Mouse (Mus musculus) neural tube, embryonic 12.5 days (tissue): ENCODE results near the gene Zp3. TPM values are rescaled to one million over a fixed set of nuclear protein-coding genes. Genes with fewer than 3 reads are reported as not detected.
A peak's percentile ranks its signal among the peaks of the same experiment; 100 is the strongest.

ENCODE experiments used
- ATAC-seq: fragments of 200-750 bp; cut with Nextera tagmentation; 2 replicates; pipeline ENCODE4 v1.8.0; 2017; ENCODE audit warnings: low read depth, mild to moderate bottlenecking, moderate TSS enrichment, moderate library complexity; ENCODE audit not compliant: low FRiP score
- H3K27ac ChIP-seq: fragments of 300-500 bp; sonication (generic); 2 replicates; pipeline ENCODE4 v1.5.1; 2016
- H3K27me3 ChIP-seq: fragments of 300-500 bp; sonication (generic); replicated peaks from 2 replicates; pipeline ENCODE4 v1.6.1; 2016; ENCODE audit warnings: mild to moderate bottlenecking
- H3K36me3 ChIP-seq: fragments of 300-500 bp; sonication (generic); 2 replicates; pipeline ENCODE4 v1.6.1; 2016; ENCODE audit warnings: mild to moderate bottlenecking
- H3K4me1 ChIP-seq: fragments of 300-500 bp; sonication (generic); 2 replicates; pipeline ENCODE4 v1.6.1; 2016
- H3K4me2 ChIP-seq: fragments of 300-500 bp; sonication (generic); replicated peaks from 2 replicates; pipeline ENCODE4 v1.6.1; 2016; ENCODE audit warnings: mild to moderate bottlenecking
- H3K4me3 ChIP-seq: fragments of 300-500 bp; sonication (generic); 2 replicates; pipeline ENCODE4 v1.5.1; 2016
- H3K9ac ChIP-seq: fragments of 300-500 bp; sonication (generic); 2 replicates; pipeline ENCODE4 v1.6.1; 2016; ENCODE audit warnings: mild to moderate bottlenecking
- H3K9me3 ChIP-seq: fragments of 300-500 bp; sonication (generic); 2 replicates; pipeline ENCODE4 v1.6.1; 2016; ENCODE audit warnings: mild to moderate bottlenecking
- WGBS: fragments of 180-500 bp; shearing (Covaris S2); methylation state at CpG from one replicate; pipeline ENCODE4 v1.1.7; 2016; 5-methylcytosine and 5-hydroxymethylcytosine counted together
- polyA plus RNA-seq: library from polyadenylated mRNA; unstranded; fragments of >200 nt; fragmentation: Nextera tagmentation; extraction: Ambion mirVana; gene quantifications from 2 replicates; pipeline ENCODE4 v1.2.1, GENCODE M21; 2016

Zp3 gene
- polyA plus RNA-seq: 0.15 TPM in 1 of 2 replicates, not detected in the other

GRCm38 (mm10) chr5:135979904-135980303 is at the start of gene Zp3:
Gene Zp3 (plus strand): TSS chr5:135980099.
- no peaks in the 10 kb centered on the region for H3K36me3 ChIP-seq
- H3K9me3 ChIP-seq: no peaks in the 10 kb centered on the region
- WGBS: 70% methylated on average over 8 of the region's 8 CpGs
- ATAC-seq: no peak
- no peaks in the 10 kb centered on the region for H3K4me1 ChIP-seq
- H3K4me2 ChIP-seq: no peak within 1 kb of the TSS
- no peak within 1 kb of the TSS for H3K4me3 ChIP-seq
- no peak within 1 kb of the TSS for H3K9ac ChIP-seq
- no peak within 1 kb of the TSS for H3K27ac ChIP-seq
- no peaks in the 10 kb centered on the region for H3K27me3 ChIP-seq

GRCm38 (mm10) chr5:135931526-135931925 is 48.4 kb upstream of the Zp3 start:
- Histone ChIP-seq H3K9ac (no peak overlapping the region), H3K4me1 (peaks cover 16% of the 10 kb centered on the region), H3K4me3 (no peak overlapping the region), H3K36me3 (peaks cover 51% of the 10 kb centered on the region), H3K4me2 (peak overlapping the region; percentile 63), H3K9me3 (no peaks in the 10 kb centered on the region), H3K27me3 (no peaks in the 10 kb centered on the region), H3K27ac (no peak overlapping the region)
- ATAC-seq: no peak
- 93% methylated on average over 9 of the region's 9 CpGs for WGBS

- Histone ChIP-seq H3K4me1 (peaks cover 16% of the 10 kb centered on the region), H3K36me3 (peaks cover 43% of the 10 kb centered on the region), H3K27me3 (no peaks in the 10 kb centered on the region), H3K4me3 (0 out of 2 replicates have a peak overlapping the region, but pooled peaks have one; percentile 12), H3K27ac (no peak overlapping the region), H3K9me3 (no peaks in the 10 kb centered on the region), H3K9ac (no peak overlapping the region), H3K4me2 (peak overlapping the region; percentile 63)
- ATAC-seq: no peak
- 84% methylated on average over 2 of the region's 2 CpGs for WGBS
Measured at GRCm38 (mm10) chr5:135932359-135932758, 47.5 kb upstream of the Zp3 start.

- Histone ChIP-seq H3K9ac (peak overlapping the region; percentile 92), H3K4me1 (peaks cover 16% of the 10 kb centered on the region), H3K9me3 (no peaks in the 10 kb centered on the region), H3K36me3 (peaks cover 35% of the 10 kb centered on the region), H3K27me3 (no peaks in the 10 kb centered on the region), H3K4me2 (peak overlapping the region; percentile 63), H3K4me3 (peak overlapping the region; percentile 91), H3K27ac (peak overlapping the region; percentile 92; the same call in 1 of the 2 replicates)
- no peak for ATAC-seq
- 19% methylated on average over 12 of the region's 12 CpGs for WGBS
Measured at GRCm38 (mm10) chr5:135933222-135933899, 46.5 kb upstream of the Zp3 start.

GRCm38 (mm10) chr5:135933900-135934441 is 45.9 kb upstream of the Zp3 start:
- H3K4me2 ChIP-seq: peak overlapping the region; percentile 63
- H3K9me3 ChIP-seq: no peaks in the 10 kb centered on the region
- peak; percentile 73 for ATAC-seq
- peak overlapping the region; percentile 92 for H3K9ac ChIP-seq
- peak overlapping the region; percentile 91 for H3K4me3 ChIP-seq
- H3K27ac ChIP-seq: peak overlapping the region; percentile 92
- H3K4me1 ChIP-seq: peaks cover 16% of the 10 kb centered on the region
- 0% methylated on average over 33 of the region's 35 CpGs for WGBS
- H3K36me3 ChIP-seq: peaks cover 32% of the 10 kb centered on the region
- H3K27me3 ChIP-seq: no peaks in the 10 kb centered on the region

GRCm38 (mm10) chr5:135934481-135935175 is 45.3 kb upstream of the Zp3 start, which contains the start of gene Ywhag:
Gene Ywhag (minus strand): TSS chr5:135934616.
- Histone ChIP-seq H3K36me3 (peaks cover 25% of the 10 kb centered on the region), H3K27ac (peak within 1 kb of the TSS; percentile 92), H3K4me1 (peaks cover 16% of the 10 kb centered on the region), H3K27me3 (no peaks in the 10 kb centered on the region), H3K9ac (peak within 1 kb of the TSS; percentile 92), H3K4me3 (peak within 1 kb of the TSS; percentile 91), H3K9me3 (no peaks in the 10 kb centered on the region), H3K4me2 (peak within 1 kb of the TSS; percentile 63)
- 0% methylated on average over 47 of the region's 48 CpGs for WGBS
- peak; percentile 95 for ATAC-seq

- peaks cover 16% of the 10 kb centered on the region for H3K4me1 ChIP-seq
- H3K4me3 ChIP-seq: peak overlapping the region; percentile 91; the same call in 1 of the 2 replicates
- peak; percentile 19; the same call in 1 of the 2 replicates for ATAC-seq
Measured at GRCm38 (mm10) chr5:135935176-135935523, 44.7 kb upstream of the Zp3 start.

GRCm38 (mm10) chr5:135935641-135936190 is 44.2 kb upstream of the Zp3 start:
- Histone ChIP-seq H3K9me3 (no peaks in the 10 kb centered on the region), H3K4me2 (no peak overlapping the region), H3K4me1 (peaks cover 16% of the 10 kb centered on the region), H3K4me3 (no peak overlapping the region), H3K36me3 (peaks cover 14% of the 10 kb centered on the region), H3K27ac (no peak overlapping the region), H3K9ac (no peak overlapping the region), H3K27me3 (no peaks in the 10 kb centered on the region)
- 83% methylated on average over 6 of the region's 6 CpGs for WGBS
- no peak for ATAC-seq

More at GRCm38 (mm10) chr5:135935176-135935523, 44.7 kb upstream of the Zp3 start:
- H3K27me3 ChIP-seq: no peaks in the 10 kb centered on the region
- 54% methylated on average over 7 of the region's 7 CpGs for WGBS
- H3K27ac ChIP-seq: no peak overlapping the region
- H3K9me3 ChIP-seq: no peaks in the 10 kb centered on the region
- peak overlapping the region; percentile 63 for H3K4me2 ChIP-seq
- H3K9ac ChIP-seq: no peak overlapping the region
- H3K36me3 ChIP-seq: peaks cover 20% of the 10 kb centered on the region

GRCm38 (mm10) chr5:135940587-135940986 is 39.3 kb upstream of the Zp3 start:
- Histone ChIP-seq H3K27ac (no peak overlapping the region), H3K36me3 (no peaks in the 10 kb centered on the region), H3K4me3 (no peak overlapping the region), H3K27me3 (no peaks in the 10 kb centered on the region), H3K9me3 (no peaks in the 10 kb centered on the region), H3K9ac (no peak overlapping the region), H3K4me1 (0 out of 2 replicates have a peak, but pooled peaks cover under 1% of the 10 kb centered on the region), H3K4me2 (no peak overlapping the region)
- ATAC-seq: no peak
- 63% methylated on average over 5 of the region's 5 CpGs for WGBS

- Histone ChIP-seq H3K27me3 (no peaks in the 10 kb centered on the region), H3K4me1 (peaks cover 12% of the 10 kb centered on the region; the same call in 1 of the 2 replicates), H3K4me3 (no peak overlapping the region), H3K9ac (no peak overlapping the region), H3K36me3 (no peaks in the 10 kb centered on the region), H3K27ac (no peak overlapping the region), H3K9me3 (no peaks in the 10 kb centered on the region), H3K4me2 (no peak overlapping the region)
- WGBS: 74% methylated on average over 6 of the region's 6 CpGs
- ATAC-seq: no peak
Measured at GRCm38 (mm10) chr5:135942710-135943109, 37.2 kb upstream of the Zp3 start.

GRCm38 (mm10) chr5:135945916-135946408 is 33.9 kb upstream of the Zp3 start:
- Histone ChIP-seq H3K36me3 (no peaks in the 10 kb centered on the region), H3K4me3 (no peak overlapping the region), H3K4me2 (0 out of 2 replicates have a peak overlapping the region, but pooled peaks have one; percentile 3), H3K27me3 (no peaks in the 10 kb centered on the region), H3K4me1 (peaks cover 12% of the 10 kb centered on the region; the same call in 1 of the 2 replicates), H3K9ac (no peak overlapping the region), H3K27ac (no peak overlapping the region), H3K9me3 (no peaks in the 10 kb centered on the region)
- no peak for ATAC-seq
- 67% methylated on average over 10 of the region's 10 CpGs for WGBS

GRCm38 (mm10) chr5:135946621-135947020 is 33.3 kb upstream of the Zp3 start:
- no peak overlapping the region for H3K27ac ChIP-seq
- H3K4me2 ChIP-seq: no peak overlapping the region
- no peaks in the 10 kb centered on the region for H3K27me3 ChIP-seq
- H3K9me3 ChIP-seq: no peaks in the 10 kb centered on the region
- no peaks in the 10 kb centered on the region for H3K36me3 ChIP-seq
- no peak overlapping the region for H3K9ac ChIP-seq
- H3K4me3 ChIP-seq: no peak overlapping the region
- H3K4me1 ChIP-seq: peaks cover 12% of the 10 kb centered on the region; the same call in 1 of the 2 replicates
- 78% methylated on average over 5 of the region's 5 CpGs for WGBS
- ATAC-seq: no peak
